Mouse (Mus musculus) natural killer cell, adult 2 months (primary cell): ENCODE results near the gene 1700012B09Rik.

Source experiments
- DNase-seq, 2 experiments: peaks; one replicate each; pipeline ENCODE4 v3.0.0; 2022; ENCODE audit warnings: low spot score in 2 of 2

1700012B09Rik gene

GRCm38 (mm10) chr9:14730941-14731541 is 39.8 kb downstream of the 1700012B09Rik start:
- no peak for DNase-seq

GRCm38 (mm10) chr9:14728365-14728764 is 42.5 kb downstream of the 1700012B09Rik start:
- DNase-seq = no peak

GRCm38 (mm10) chr9:14726629-14727028 is 44.2 kb downstream of the 1700012B09Rik start:
- DNase-seq = no peak

- DNase-seq = no peak
These were observed 44.8 kb downstream of the 1700012B09Rik start for GRCm38 (mm10) chr9:14726005-14726404.

- no peak for DNase-seq
These were observed 45.9 kb downstream of the 1700012B09Rik start for GRCm38 (mm10) chr9:14724755-14725420.

- DNase-seq = no peak
These were observed 49.2 kb downstream of the 1700012B09Rik start for GRCm38 (mm10) chr9:14721610-14722009.

- no peak for DNase-seq
These were observed 50.4 kb downstream of the 1700012B09Rik start for GRCm38 (mm10) chr9:14720384-14720783.

GRCm38 (mm10) chr9:14718332-14718691 is 52.5 kb downstream of the 1700012B09Rik start:
- no peak for DNase-seq

- DNase-seq = no peak
These were observed 53.0 kb downstream of the 1700012B09Rik start for GRCm38 (mm10) chr9:14717689-14718331.

- DNase-seq = no peak
These were observed 55.6 kb downstream of the 1700012B09Rik start for GRCm38 (mm10) chr9:14715258-14715657.

GRCm38 (mm10) chr9:14710910-14711309 is 59.9 kb downstream of the 1700012B09Rik start:
- DNase-seq = no peak
